ENCODE assay signal across 31 mouse cellular contexts in genomic region chr9:65534111-65534510, GRCm38 (mm10). TPM values are rescaled to one million over a fixed set of nuclear protein-coding genes. Genes with fewer than 3 reads are reported as not detected.
DNase-seq lines count a peak whose midpoint lies in the region; ATAC-seq and TF ChIP-seq lines count a peak whose summit lies in the region.
"Had no signal": no experiment of that assay in that cellular context is flagged by ENCODE, and none has a peak within 500 bp of the region (broad histone marks: within the 10 kb centered on the region; RNA-seq: fewer than 3 reads in every experiment).

No protein-coding gene starts in this region.

- 0 out of 2 replicates have a peak overlapping the region, but pooled peaks have one; percentile 51 for H3K27ac ChIP-seq in hindbrain, embryonic 10.5 days
- no peak overlapping the region for H3K27ac ChIP-seq in hindbrain, embryonic 11.5 days (ENCODE audit: low read depth, low read length)
- H3K27ac ChIP-seq in bone marrow macrophage, adult 2 months (ENCODE audit: insufficient read depth, low read depth, low read length) = peak overlapping the region; percentile 98
- H3K27ac ChIP-seq: embryonic facial prominence, embryonic 12.5 days; embryonic facial prominence, embryonic 15.5 days; gastrocnemius, adult 2 months; heart, embryonic 15.5 days; hindbrain, embryonic 13.5 days had no signal

- H3K27me3 ChIP-seq in hindbrain, embryonic 10.5 days (ENCODE audit: insufficient read depth, poor library complexity, severe bottlenecking) = no peaks in the 10 kb centered on the region
- H3K27me3 ChIP-seq in hindbrain, embryonic 11.5 days (ENCODE audit: control insufficient read depth, insufficient read depth, low read length) = no peaks in the 10 kb centered on the region
- H3K27me3 ChIP-seq in megakaryocyte, embryonic 14.5 days (replicated peaks) = no peaks in the 10 kb centered on the region
- H3K27me3 ChIP-seq: CH12.LX; embryonic facial prominence, embryonic 12.5 days; embryonic facial prominence, embryonic 15.5 days; heart, embryonic 12.5 days; heart, embryonic 15.5 days; hindbrain, embryonic 13.5 days; Patski had no signal

- no peak overlapping the region for H3K4me3 ChIP-seq in hindbrain, embryonic 10.5 days
- H3K4me3 ChIP-seq in hindbrain, embryonic 11.5 days (ENCODE audit: low read depth, low read length) = no peak overlapping the region
- H3K4me3 ChIP-seq in megakaryocyte, embryonic 14.5 days (replicated peaks) = peak overlapping the region; percentile 65
- H3K4me3 ChIP-seq in bone marrow macrophage, adult 2 months (ENCODE audit: insufficient read depth, low read length) = no peak overlapping the region
- H3K4me3 ChIP-seq: embryonic facial prominence, embryonic 12.5 days; embryonic facial prominence, embryonic 15.5 days; gastrocnemius, adult 2 months; heart, embryonic 12.5 days; heart, embryonic 15.5 days; hindbrain, embryonic 13.5 days had no signal

- ATAC-seq in hindbrain, embryonic 11.5 days (ENCODE audit: low FRiP score) = no peak
- no peak for ATAC-seq in megakaryocyte, adult 5-6 weeks (ENCODE audit: poor library complexity, severe bottlenecking)
- ATAC-seq: forebrain, embryonic 14.5 days; forebrain, postnatal 0 days; hindbrain, embryonic 16.5 days; Patski had no signal

- 84% methylated on average over 3 of the region's 3 CpGs for WGBS in hindbrain, embryonic 10.5 days
- WGBS in hindbrain, embryonic 11.5 days = 96% methylated on average over 3 of the region's 3 CpGs

- no peak for TF ChIP-seq POLR2A in bone marrow macrophage, adult 2 months (IDR thresholded peaks at IDR 0.05; ENCODE audit: borderline replicate concordance, low read depth, low read length)

- H3K4me2 ChIP-seq in hindbrain, embryonic 11.5 days (replicated peaks; ENCODE audit: low read depth, low read length) = no peak overlapping the region
- H3K4me2 ChIP-seq: embryonic facial prominence, embryonic 12.5 days; embryonic facial prominence, embryonic 15.5 days; heart, embryonic 12.5 days; heart, embryonic 15.5 days; hindbrain, embryonic 13.5 days had no signal

- TF ChIP-seq CTCF in bone marrow macrophage, adult 2 months (IDR thresholded peaks at IDR 0.05; ENCODE audit: low read depth, low read length) = no peak

- peaks cover 5% of the 10 kb centered on the region for H3K9me3 ChIP-seq in hindbrain, embryonic 10.5 days
- no peaks in the 10 kb centered on the region for H3K9me3 ChIP-seq in hindbrain, embryonic 11.5 days (ENCODE audit: control insufficient read depth, low read length)
- H3K9me3 ChIP-seq in megakaryocyte, embryonic 14.5 days = no peaks in the 10 kb centered on the region
- H3K9me3 ChIP-seq: embryonic facial prominence, embryonic 12.5 days; embryonic facial prominence, embryonic 15.5 days; G1E; heart, embryonic 12.5 days; heart, embryonic 15.5 days; hindbrain, embryonic 13.5 days had no signal

- 0 out of 2 replicates have a peak, but pooled peaks cover 8% of the 10 kb centered on the region for H3K4me1 ChIP-seq in hindbrain, embryonic 10.5 days (replicated peaks)
- no peaks in the 10 kb centered on the region for H3K4me1 ChIP-seq in hindbrain, embryonic 11.5 days (replicated peaks; ENCODE audit: control insufficient read depth, insufficient read depth, low read length)
- H3K4me1 ChIP-seq in megakaryocyte, embryonic 14.5 days = peaks cover 100% of the 10 kb centered on the region
- H3K4me1 ChIP-seq in bone marrow macrophage, adult 2 months (ENCODE audit: control insufficient read depth, insufficient read depth, low read length) = peaks cover 77% of the 10 kb centered on the region
- H3K4me1 ChIP-seq: embryonic facial prominence, embryonic 12.5 days; heart, embryonic 12.5 days; heart, embryonic 15.5 days; hindbrain, embryonic 13.5 days had no signal

- H3K9ac ChIP-seq in hindbrain, embryonic 11.5 days (ENCODE audit: low read depth, low read length) = no peak overlapping the region
- H3K9ac ChIP-seq: embryonic facial prominence, embryonic 12.5 days; embryonic facial prominence, embryonic 15.5 days; forebrain, postnatal 0 days; heart, embryonic 12.5 days; heart, embryonic 15.5 days; hindbrain, embryonic 13.5 days had no signal

- no peak for DNase-seq in hindbrain, embryonic 10.5 days (ENCODE audit: low spot score)
- no peak for DNase-seq in hindbrain, embryonic 11.5 days (ENCODE audit: low spot score)
- no peak for DNase-seq in adrenal gland, adult 18-20 months (ENCODE audit: low spot score in 2 of 2)
- DNase-seq in right cerebral cortex, postnatal 36 days (ENCODE audit: low spot score in 2 of 2) = no peak
- DNase-seq: adrenal gland, adult 2 months; adrenal gland, postnatal 14 days; cerebellum, adult 11 months; cerebellum, adult 2 months; cerebellum, adult 9-11 months; cerebellum, postnatal 25 days; forebrain, postnatal 0 days; gastrocnemius, adult 2 months; gastrocnemius, postnatal 14 days; heart, adult 18-20 months; heart, postnatal 10 days; heart, postnatal 4 days had no signal

- no peaks in the 10 kb centered on the region for H3K36me3 ChIP-seq in hindbrain, embryonic 10.5 days
- H3K36me3 ChIP-seq in hindbrain, embryonic 11.5 days (ENCODE audit: control insufficient read depth, insufficient read depth, low read length) = no peaks in the 10 kb centered on the region
- peaks cover 40% of the 10 kb centered on the region for H3K36me3 ChIP-seq in megakaryocyte, embryonic 14.5 days (replicated peaks; ENCODE audit: low read length)
- H3K36me3 ChIP-seq: embryonic facial prominence, embryonic 12.5 days; embryonic facial prominence, embryonic 15.5 days; G1E; heart, embryonic 12.5 days; heart, embryonic 15.5 days; hindbrain, embryonic 13.5 days had no signal

RNA-seq across cellular contexts. Expression of gene Ankdd1a, which starts 14.1 kb away (rescaled TPM):
- 0.11 TPM in 1 of 2 replicates, not detected in the other for polyA plus RNA-seq in hindbrain, embryonic 10.5 days (2016; fragmentation: Nextera tagmentation; extraction: Ambion mirVana)
- polyA plus RNA-seq in hindbrain, embryonic 11.5 days (2014; fragmentation: Nextera tagmentation; extraction: Ambion mirVana) = 0.20 and 0.71 TPM in 2 replicates
- 2.0 TPM in 1 of 2 replicates, not detected in the other for polyA plus RNA-seq in megakaryocyte, embryonic 14.5 days (2012; ENCODE audit: insufficient read depth, low replicate concordance)
- total RNA-seq in megakaryocyte, adult 5-6 weeks (2015) = not detected in 2 replicates
- total RNA-seq in megakaryocyte, adult 5-6 weeks (2017) = 0.08 TPM in 1 of 2 replicates, not detected in the other
- polyA plus RNA-seq in bone marrow macrophage, adult 2 months (2012; ENCODE audit: insufficient read depth, insufficient read length, missing spikeins) = 4.1 and 6.4 TPM in 2 replicates
- 1 to 10 TPM in 1 of 2 experiments, under 1 TPM in 1; 0.35 to 1.6 TPM for total RNA-seq in adrenal gland, adult 18-20 months (2021)
- total RNA-seq: adrenal gland, postnatal 14 days; CH12.LX; common myeloid progenitor, adult 5-6 weeks; gastrocnemius, adult 2 months; gastrocnemius, postnatal 14 days; gastrocnemius, postnatal 4 days; heart, adult 18-20 months; heart, postnatal 4 days had no signal
- polyA plus RNA-seq: embryonic facial prominence, embryonic 12.5 days; forebrain, embryonic 14.5 days; G1E; heart, embryonic 12.5 days; heart, embryonic 15.5 days; Patski had no signal

RNA-seq across cellular contexts. Expression of gene Plekho2, which starts 45.7 kb away (rescaled TPM):
- polyA plus RNA-seq in hindbrain, embryonic 10.5 days (2016; fragmentation: Nextera tagmentation; extraction: Ambion mirVana) = 14.5 and 15.2 TPM in 2 replicates
- 10.2 and 10.7 TPM in 2 replicates for polyA plus RNA-seq in hindbrain, embryonic 11.5 days (2014; fragmentation: Nextera tagmentation; extraction: Ambion mirVana)
- 198 and 329 TPM in 2 replicates for polyA plus RNA-seq in megakaryocyte, embryonic 14.5 days (2012; ENCODE audit: insufficient read depth, low replicate concordance)
- 59.1 and 68.1 TPM in 2 replicates for total RNA-seq in megakaryocyte, adult 5-6 weeks (2015)
- total RNA-seq in megakaryocyte, adult 5-6 weeks (2017) = 52.5 and 60.6 TPM in 2 replicates
- polyA plus RNA-seq in bone marrow macrophage, adult 2 months (2012; ENCODE audit: insufficient read depth, insufficient read length, missing spikeins) = 193 and 213 TPM in 2 replicates
- 10 to 100 TPM; 44.9 to 52.5 TPM for total RNA-seq in adrenal gland, adult 18-20 months (2021)

RNA-seq across cellular contexts. Expression of gene Pif1, which starts 52.8 kb away (rescaled TPM):
- 24.2 and 27.2 TPM in 2 replicates for polyA plus RNA-seq in hindbrain, embryonic 10.5 days (2016; fragmentation: Nextera tagmentation; extraction: Ambion mirVana)
- polyA plus RNA-seq in hindbrain, embryonic 11.5 days (2014; fragmentation: Nextera tagmentation; extraction: Ambion mirVana) = 9.9 and 12.5 TPM in 2 replicates
- polyA plus RNA-seq in megakaryocyte, embryonic 14.5 days (2012; ENCODE audit: insufficient read depth, low replicate concordance) = 3.9 and 6.9 TPM in 2 replicates
- 12.1 and 12.6 TPM in 2 replicates for total RNA-seq in megakaryocyte, adult 5-6 weeks (2015)
- total RNA-seq in megakaryocyte, adult 5-6 weeks (2017) = 12.7 and 16.9 TPM in 2 replicates
- polyA plus RNA-seq in bone marrow macrophage, adult 2 months (2012; ENCODE audit: insufficient read depth, insufficient read length, missing spikeins) = 3.8 and 4.4 TPM in 2 replicates
- total RNA-seq in adrenal gland, adult 18-20 months (2021) = not detected
- total RNA-seq: gastrocnemius, adult 2 months; heart, adult 18-20 months had no signal

Comparison
In these comparisons a context has a peak if more than half of its experiments do, and no peak if none do; other contexts are left out.
1. RNA of gene Plekho2, which starts 45.7 kb away (polyA plus RNA-seq): 193 to 213 TPM in bone marrow macrophage, adult 2 months and 198 to 329 TPM in megakaryocyte, embryonic 14.5 days; 14.5 to 15.2 TPM in hindbrain, embryonic 10.5 days and 10.2 to 10.7 TPM in hindbrain, embryonic 11.5 days; every median in the first group is over 10 times any median in the second.